Mouse (Mus musculus) small intestine, adult 2 months (tissue): ENCODE data around the gene Msmb. TPM values are rescaled to one million over a fixed set of nuclear protein-coding genes. Genes with fewer than 3 reads are reported as not detected.
"Not testable (repeated sequence)": the region's sequence is repeated elsewhere in the genome, so short reads cannot be mapped to it uniquely, and the experiment has no call there.

ENCODE experiments used
- H3K27ac ChIP-seq: fragments of 200-500 bp; 2 replicates; pipeline ENCODE4 v1.5.1; 2012; ENCODE audit warnings: low read depth, low read length, control low read depth, inconsistent platforms; ENCODE audit not compliant: insufficient read depth
- H3K27me3 ChIP-seq: fragments of 200-500 bp; 2 replicates; pipeline ENCODE4 v1.6.1; 2012; ENCODE audit warnings: mild to moderate bottlenecking, moderate library complexity, low read length, inconsistent platforms; ENCODE audit not compliant: control insufficient read depth, insufficient read depth
- H3K36me3 ChIP-seq: fragments of 200-500 bp; 2 replicates; pipeline ENCODE4 v1.6.1; 2012; ENCODE audit warnings: mild to moderate bottlenecking, low read length, control low read depth, inconsistent platforms; ENCODE audit not compliant: control insufficient read depth, insufficient read depth
- H3K4me1 ChIP-seq: fragments of 200-500 bp; 2 replicates; pipeline ENCODE4 v1.6.1; 2012; ENCODE audit warnings: low read length, inconsistent platforms, mixed read lengths; ENCODE audit not compliant: control insufficient read depth, insufficient read depth, insufficient read length
- H3K4me3 ChIP-seq: fragments of 200-500 bp; 2 replicates; pipeline ENCODE4 v1.5.1; 2012; ENCODE audit warnings: low read depth, mild to moderate bottlenecking, control low read depth, inconsistent platforms, low read length, moderate library complexity
- CTCF ChIP-seq: fragments of 200-500 bp; IDR thresholded peaks from 2 replicates; pipeline ENCODE4 v1.5.1; 2012; ENCODE audit warnings: low read depth, mild to moderate bottlenecking, control low read depth, inconsistent platforms, low read length, moderate library complexity, mixed read lengths; ENCODE audit not compliant: insufficient replicate concordance, insufficient read length; ENCODE audit errors: extremely low read depth
- POLR2A ChIP-seq: fragments of 200-500 bp; IDR thresholded peaks from 2 replicates; pipeline ENCODE4 v1.6.1; 2012; ENCODE audit warnings: low read depth, mild to moderate bottlenecking, control low read depth, inconsistent platforms, low read length, moderate library complexity
- WGBS: fragments of 180-500 bp; shearing (Covaris S2); methylation state at CpG from one replicate; pipeline ENCODE4 v1.1.7; 2018; 5-methylcytosine and 5-hydroxymethylcytosine counted together
- polyA plus RNA-seq: library from polyadenylated mRNA; depleted of rRNA; stranded (reverse); fragments of >200 nt; gene quantifications from 2 replicates; pipeline ENCODE4 v1.2.3, GENCODE M21; 2012

Gene Msmb
- polyA plus RNA-seq, 1 experiment = not detected

DNA sequence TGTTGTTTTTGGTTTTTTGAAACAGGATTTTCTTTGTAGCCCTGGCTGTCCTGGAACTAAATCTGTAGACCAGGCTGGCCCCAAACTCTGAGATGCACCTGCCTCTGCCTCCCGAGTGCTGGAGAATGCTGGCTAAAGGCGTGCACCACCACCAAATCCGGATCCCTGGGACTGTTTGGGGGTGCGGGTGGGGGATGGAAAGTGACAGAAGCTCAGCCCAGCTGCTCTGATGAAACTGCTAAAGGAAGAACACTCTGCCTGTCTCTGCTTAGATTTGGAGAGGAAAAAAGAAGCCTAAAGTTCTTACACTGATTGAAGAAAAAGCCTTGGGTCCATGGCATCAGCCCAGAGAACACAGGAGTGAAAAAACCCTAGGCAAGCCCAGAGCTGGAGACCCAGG, 38.3 kb upstream of the Msmb start:
- TF ChIP-seq CTCF = no peak
- TF ChIP-seq POLR2A = no peak
- Histone ChIP-seq H3K36me3 (peaks cover 33% of the 10 kb centered on the region), H3K27ac (no peak overlapping the region), H3K4me1 (no peaks in the 10 kb centered on the region), H3K27me3 (no peaks in the 10 kb centered on the region), H3K4me3 (no peak overlapping the region)
- WGBS = 88% methylated on average over 4 of the region's 4 CpGs

DNA sequence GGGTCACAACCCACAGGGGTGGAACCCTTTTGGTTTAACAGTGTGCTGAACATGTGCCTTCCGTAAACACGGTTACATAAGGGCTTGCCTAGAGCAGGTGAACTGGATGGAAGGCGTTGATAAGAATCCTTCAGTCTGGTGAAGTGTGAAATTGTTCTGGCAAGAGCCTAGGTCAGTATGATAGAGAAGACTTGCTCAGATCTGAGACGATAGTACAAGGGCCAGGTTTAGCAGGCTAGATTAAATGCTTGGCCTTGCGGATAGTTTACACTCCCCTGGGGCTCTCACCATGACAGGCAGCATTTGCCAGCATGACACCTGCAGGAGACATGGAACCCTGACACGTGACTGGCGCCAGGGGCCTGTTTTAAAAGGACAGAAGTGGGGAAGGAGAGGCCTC, 36.2 kb upstream of the Msmb start:
- Histone ChIP-seq H3K4me3 (no peak overlapping the region), H3K4me1 (no peaks in the 10 kb centered on the region), H3K36me3 (peaks cover 17% of the 10 kb centered on the region), H3K27me3 (no peaks in the 10 kb centered on the region), H3K27ac (no peak overlapping the region)
- no peak for TF ChIP-seq CTCF
- no peak for TF ChIP-seq POLR2A
- WGBS = 45% methylated on average over 7 of the region's 7 CpGs

- Histone ChIP-seq H3K4me1 (no peaks in the 10 kb centered on the region), H3K4me3 (no peak overlapping the region), H3K36me3 (peaks cover 14% of the 10 kb centered on the region), H3K27me3 (no peaks in the 10 kb centered on the region), H3K27ac (no peak overlapping the region)
- 78% methylated on average over 4 of the region's 4 CpGs for WGBS
- no peak for TF ChIP-seq POLR2A
- no peak for TF ChIP-seq CTCF
Observed at GRCm38 (mm10) chr14:32106911-32107310, 34.9 kb upstream of the Msmb start.

DNA sequence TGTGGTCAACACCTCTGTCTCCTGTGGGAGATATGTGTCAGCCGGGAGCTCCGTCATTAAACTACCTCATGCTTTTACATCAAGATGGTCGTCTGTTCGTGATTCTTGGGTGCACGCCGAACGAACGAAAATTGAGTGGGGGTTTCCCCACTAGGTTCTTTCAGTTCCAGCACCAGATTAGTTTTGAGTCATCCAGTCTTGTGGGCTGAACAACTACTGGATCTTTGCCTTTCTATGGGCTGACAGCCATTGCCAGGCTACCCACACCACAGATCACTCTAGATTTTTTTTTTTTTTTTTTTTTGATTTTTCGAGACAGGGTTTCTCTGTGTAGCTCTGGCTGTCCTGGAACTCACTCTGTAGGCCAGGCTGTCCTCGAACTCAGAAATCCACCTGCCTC, 29.7 kb upstream of the Msmb start:
- H3K27ac ChIP-seq, H3K27me3 ChIP-seq, H3K36me3 ChIP-seq, H3K4me1 ChIP-seq, H3K4me3 ChIP-seq: not testable (repeated sequence)
- WGBS = 86% methylated on average over 10 of the region's 10 CpGs

- Histone ChIP-seq H3K27ac (no peak overlapping the region), H3K36me3 (no peaks in the 10 kb centered on the region), H3K4me1 (no peaks in the 10 kb centered on the region), H3K27me3 (no peaks in the 10 kb centered on the region), H3K4me3 (no peak overlapping the region)
- TF ChIP-seq POLR2A (no peak), CTCF (no peak)
- WGBS = 75% methylated on average over 11 of the region's 11 CpGs
Observed at GRCm38 (mm10) chr14:32120940-32121919, 20.6 kb upstream of the Msmb start.

GRCm38 (mm10) chr14:32121920-32122315, 19.9 kb upstream of the Msmb start:
- Histone ChIP-seq H3K27ac (no peak overlapping the region), H3K4me1 (no peaks in the 10 kb centered on the region), H3K4me3 (no peak overlapping the region), H3K36me3 (no peaks in the 10 kb centered on the region), H3K27me3 (no peaks in the 10 kb centered on the region)
- TF ChIP-seq CTCF (peak; percentile 64; the same call in 1 of the 2 replicates), POLR2A (no peak)
- WGBS = 15% methylated on average over 2 of the region's 2 CpGs

GRCm38 (mm10) chr14:32124261-32124660, 17.6 kb upstream of the Msmb start:
- no peak overlapping the region for H3K27ac ChIP-seq
- no peak overlapping the region for H3K4me3 ChIP-seq
- no peaks in the 10 kb centered on the region for H3K27me3 ChIP-seq
- 71% methylated on average over 3 of the region's 3 CpGs for WGBS
- TF ChIP-seq CTCF = no peak
- no peak for TF ChIP-seq POLR2A
- H3K36me3 ChIP-seq = no peaks in the 10 kb centered on the region
- H3K4me1 ChIP-seq = no peaks in the 10 kb centered on the region

- not testable (repeated sequence) for H3K27me3 ChIP-seq, H3K27ac ChIP-seq, H3K4me1 ChIP-seq, H3K4me3 ChIP-seq, H3K36me3 ChIP-seq
- 84% methylated on average over 5 of the region's 5 CpGs for WGBS
Observed at GRCm38 (mm10) chr14:32125256-32125655, 16.6 kb upstream of the Msmb start.
